Mouse (Mus musculus) forebrain, postnatal 0 days (tissue): Measurements from ENCODE around the gene Cux1. TPM values are rescaled to one million over a fixed set of nuclear protein-coding genes. Genes with fewer than 3 reads are reported as not detected.

Source experiments
- ATAC-seq: fragments of 200-750 bp; cut with Nextera tagmentation; 2 replicates; pipeline ENCODE4 v1.8.0; 2017; ENCODE audit warnings: mild to moderate bottlenecking, moderate library complexity
- DNase-seq: peaks from one replicate; pipeline ENCODE4 v3.0.0-alpha.2; 2015
- H3K27ac ChIP-seq: fragments of 300-500 bp; sonication (generic); 2 replicates; pipeline ENCODE4 v1.5.1; 2014; ENCODE audit warnings: low read depth, mild to moderate bottlenecking, antibody characterized with exemption, low read length, moderate library complexity, mixed read lengths
- H3K27me3 ChIP-seq: fragments of 300-500 bp; sonication (generic); 2 replicates; pipeline ENCODE4 v1.6.1; 2014; ENCODE audit warnings: mild to moderate bottlenecking, low read length, mixed read lengths; ENCODE audit not compliant: insufficient read depth
- H3K36me3 ChIP-seq: fragments of 300-500 bp; sonication (generic); 2 replicates; pipeline ENCODE4 v1.6.1; 2014; ENCODE audit warnings: mild to moderate bottlenecking, moderate library complexity; ENCODE audit not compliant: insufficient read depth
- H3K4me1 ChIP-seq: fragments of 300-500 bp; sonication (generic); 2 replicates; pipeline ENCODE4 v1.6.1; 2014; ENCODE audit warnings: antibody characterized with exemption; ENCODE audit not compliant: insufficient read depth
- H3K4me2 ChIP-seq: fragments of 300-500 bp; sonication (generic); 2 replicates; pipeline ENCODE4 v1.6.1; 2014; ENCODE audit warnings: low read depth, mild to moderate bottlenecking, moderate library complexity
- H3K4me3 ChIP-seq: fragments of 300-500 bp; sonication (generic); 2 replicates; pipeline ENCODE4 v1.5.1; 2014; ENCODE audit warnings: low read depth, low read length, mixed read lengths
- H3K9ac ChIP-seq: fragments of 300-500 bp; sonication (generic); 2 replicates; pipeline ENCODE4 v1.6.1; 2014; ENCODE audit warnings: mild to moderate bottlenecking
- H3K9me3 ChIP-seq: fragments of 300-500 bp; sonication (generic); 2 replicates; pipeline ENCODE4 v1.6.1; 2016; ENCODE audit warnings: low read length
- CTCF ChIP-seq: sonication (generic); IDR thresholded peaks from 2 replicates; pipeline ENCODE4 v1.5.1; 2016; ENCODE audit warnings: antibody characterized with exemption, control low read depth, low read depth
- WGBS: fragments of 180-500 bp; shearing (Covaris S2); extraction: QIAGEN DNeasy Blood & Tissue Kit; methylation state at CpG from one replicate; pipeline ENCODE4 v1.1.7; 2014; 5-methylcytosine and 5-hydroxymethylcytosine counted together
- polyA plus RNA-seq: library from polyadenylated mRNA; unstranded; fragments of >200 nt; fragmentation: Nextera tagmentation; extraction: Ambion mirVana; gene quantifications from 2 replicates; pipeline ENCODE4 v1.2.1, GENCODE M21; 2015
- total RNA-seq: library from RNA; depleted of rRNA; stranded (reverse); fragments of >200 nt; gene quantifications from 2 replicates; pipeline ENCODE4 v1.2.3, GENCODE M21; 2014

Gene Cux1
- total and polyA plus RNA-seq, 2 experiments from 2014 or later = 86.0 to 141 TPM

DNA sequence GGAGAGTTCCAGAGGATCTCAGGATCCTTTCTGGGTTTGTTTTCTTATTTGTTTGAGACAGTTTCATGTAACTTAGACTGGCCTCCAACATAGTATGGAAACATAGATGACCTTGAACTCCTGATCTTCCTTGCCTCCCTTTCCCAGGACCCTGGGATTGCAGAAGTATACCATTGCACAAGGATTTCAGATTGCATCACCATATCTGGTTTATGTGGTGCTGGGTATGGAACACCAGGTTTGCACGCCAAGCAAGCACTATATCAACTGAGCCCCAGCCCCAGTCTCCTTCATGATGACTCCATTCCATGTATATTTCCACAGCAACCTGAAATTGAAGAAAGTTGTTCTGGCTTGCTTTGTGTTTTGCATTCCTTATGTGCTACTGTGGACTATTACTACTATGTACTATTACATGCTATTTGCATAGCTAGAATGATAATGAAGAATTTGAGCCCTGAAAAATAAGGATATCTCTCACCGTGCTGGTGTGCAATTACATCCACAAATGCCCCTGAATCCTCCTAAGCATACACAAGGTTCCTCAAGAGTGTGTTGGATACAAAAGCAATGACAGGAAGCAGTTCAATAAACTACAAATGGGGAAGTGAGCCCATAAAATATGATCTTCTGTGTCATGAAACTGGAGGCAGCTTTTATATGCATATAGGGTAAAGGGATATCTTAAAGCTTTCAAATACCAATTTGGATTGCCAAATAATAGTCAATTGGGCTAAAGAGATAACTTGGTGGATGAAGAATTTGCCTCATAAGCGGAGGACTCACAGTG, 48.4 kb downstream of the Cux1 start:
- Histone ChIP-seq H3K4me1 (peaks cover 6% of the 10 kb centered on the region; the same call in 1 of the 2 replicates), H3K9me3 (no peaks in the 10 kb centered on the region), H3K4me2 (no peak overlapping the region), H3K9ac (no peak overlapping the region), H3K4me3 (no peak overlapping the region), H3K27me3 (no peaks in the 10 kb centered on the region), H3K27ac (no peak overlapping the region), H3K36me3 (no peaks in the 10 kb centered on the region)
- ATAC-seq (no peak), DNase-seq (no peak)
- WGBS = 93% methylated on average over 3 of the region's 3 CpGs
- no peak for TF ChIP-seq CTCF

DNA sequence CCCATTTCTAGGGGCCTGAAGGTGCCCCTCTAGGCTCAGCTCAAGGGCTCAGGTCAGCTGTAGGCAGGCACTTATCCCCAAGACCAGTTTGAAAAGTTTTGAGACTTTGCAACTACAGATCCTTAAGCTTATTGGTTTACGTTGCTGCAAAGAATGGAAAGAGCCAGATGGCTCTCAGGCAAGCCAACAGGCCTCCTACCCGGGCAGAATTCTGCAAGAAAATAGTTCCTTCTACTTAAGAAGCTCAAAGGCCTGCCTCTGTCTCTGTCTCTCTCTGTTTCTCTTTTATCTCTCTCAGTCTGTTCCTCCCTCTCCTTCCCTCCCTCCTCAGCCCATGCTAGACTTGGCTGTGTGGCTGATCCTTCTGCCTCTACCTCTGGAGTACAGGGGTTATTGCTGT, 49.8 kb downstream of the Cux1 start:
- Histone ChIP-seq H3K9ac (no peak overlapping the region), H3K4me2 (no peak overlapping the region)

DNA sequence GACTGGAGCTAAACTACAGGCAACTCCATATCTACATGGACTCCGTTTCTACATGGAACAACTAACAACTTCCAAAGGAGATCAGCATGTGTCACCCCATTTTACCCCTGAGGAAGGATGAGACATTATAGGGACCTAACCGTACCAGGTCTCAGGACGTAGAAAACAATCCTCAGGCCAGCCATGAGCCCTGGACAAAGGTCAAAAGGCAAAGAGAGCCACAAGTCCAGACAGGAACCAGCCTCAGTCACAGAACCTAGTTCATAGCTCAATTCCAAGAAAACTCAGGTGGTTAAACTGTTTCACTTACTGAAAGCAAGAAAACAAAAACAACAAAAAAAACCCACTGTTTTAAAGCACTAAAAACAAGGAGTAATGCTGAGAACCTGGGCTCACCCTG, 50.7 kb downstream of the Cux1 start:
- no peak overlapping the region for H3K9ac ChIP-seq
- H3K4me2 ChIP-seq = no peak overlapping the region
- no peak overlapping the region for H3K27ac ChIP-seq
- H3K36me3 ChIP-seq = no peaks in the 10 kb centered on the region
- no peaks in the 10 kb centered on the region for H3K9me3 ChIP-seq
- no peaks in the 10 kb centered on the region for H3K27me3 ChIP-seq
- TF ChIP-seq CTCF = no peak
- no peak for ATAC-seq
- no peak for DNase-seq
- H3K4me3 ChIP-seq = no peak overlapping the region
- 93% methylated on average over 3 of the region's 3 CpGs for WGBS
- H3K4me1 ChIP-seq = peaks cover 6% of the 10 kb centered on the region; the same call in 1 of the 2 replicates

More for the DNA sequence above, 49.8 kb downstream of the Cux1 start:
- Histone ChIP-seq H3K4me1 (peaks cover 6% of the 10 kb centered on the region; the same call in 1 of the 2 replicates), H3K9me3 (no peaks in the 10 kb centered on the region), H3K27me3 (no peaks in the 10 kb centered on the region), H3K27ac (no peak overlapping the region), H3K36me3 (no peaks in the 10 kb centered on the region), H3K4me3 (no peak overlapping the region)
- no peak for ATAC-seq
- WGBS = 29% methylated on average over 2 of the region's 2 CpGs
- DNase-seq = no peak
- TF ChIP-seq CTCF = no peak

DNA sequence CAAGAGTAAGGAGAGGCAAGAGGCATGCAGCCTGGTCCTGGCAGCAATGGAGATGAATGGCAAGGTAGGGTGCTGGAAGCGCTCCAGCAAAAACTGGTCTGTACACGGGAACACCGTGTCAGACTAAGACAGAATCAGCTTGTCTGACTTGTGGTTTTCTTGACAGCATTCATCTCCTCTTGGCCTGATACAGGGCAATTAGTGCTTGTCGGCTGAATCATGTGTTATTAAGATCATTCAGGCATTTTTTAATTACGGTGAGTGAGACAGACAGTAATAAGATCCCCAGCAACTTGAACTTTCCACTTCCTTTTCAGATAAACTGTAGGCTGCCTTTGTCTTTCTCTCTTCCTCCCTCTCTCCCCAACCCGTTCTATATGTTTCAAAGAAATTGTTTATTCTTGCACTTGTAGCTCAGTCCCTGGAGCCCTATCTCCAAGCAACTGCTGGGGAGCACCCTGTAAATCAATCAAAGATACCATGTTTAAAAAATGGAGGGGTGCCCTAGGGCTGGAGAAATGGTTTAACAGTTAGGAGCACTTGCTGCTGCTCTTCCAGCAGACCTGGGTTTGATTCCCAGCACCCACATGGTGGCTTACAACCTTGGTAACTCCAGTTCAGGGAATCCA, 53.1 kb downstream of the Cux1 start:
- peak; percentile 18 for DNase-seq
- no peaks in the 10 kb centered on the region for H3K9me3 ChIP-seq
- H3K4me3 ChIP-seq = no peak overlapping the region
- 25% methylated on average over 6 of the region's 6 CpGs for WGBS
- no peaks in the 10 kb centered on the region for H3K27me3 ChIP-seq
- no peak for TF ChIP-seq CTCF
- no peaks in the 10 kb centered on the region for H3K36me3 ChIP-seq
- no peak overlapping the region for H3K4me2 ChIP-seq
- no peak overlapping the region for H3K9ac ChIP-seq
- H3K4me1 ChIP-seq = peaks cover 6% of the 10 kb centered on the region; the same call in 1 of the 2 replicates
- H3K27ac ChIP-seq = no peak overlapping the region
- ATAC-seq = peak; percentile 32; the same call in 1 of the 2 replicates

DNA sequence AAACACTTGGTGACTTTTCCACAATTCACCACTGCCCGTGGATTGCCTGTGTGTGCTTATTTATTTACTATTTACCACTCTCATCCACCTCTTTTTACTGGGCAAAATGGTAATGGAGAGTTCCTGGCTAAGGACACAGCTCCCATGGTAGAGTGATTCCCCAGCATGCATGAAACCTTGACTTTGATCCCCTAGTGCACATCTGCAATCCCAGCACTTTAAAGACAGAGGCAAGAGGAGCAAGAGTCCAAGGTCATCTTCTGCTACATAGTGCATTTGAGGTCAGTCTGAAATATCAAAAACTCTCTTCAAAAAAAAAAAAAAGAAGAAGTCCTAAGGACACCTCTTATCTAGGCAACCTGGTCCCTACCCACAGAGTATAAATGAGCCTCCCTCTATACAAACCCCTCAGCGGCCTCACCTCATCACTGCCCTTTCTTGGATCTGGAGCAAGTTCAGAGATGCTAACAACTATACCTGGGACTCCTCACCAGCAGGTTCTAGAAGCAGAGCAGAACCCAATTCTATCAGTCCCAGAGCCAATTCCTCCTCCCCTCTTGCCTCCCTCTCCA, 55.1 kb downstream of the Cux1 start:
- WGBS = 89% methylated on average over 2 of the region's 2 CpGs
- H3K36me3 ChIP-seq = no peaks in the 10 kb centered on the region
- H3K27ac ChIP-seq = no peak overlapping the region
- H3K4me1 ChIP-seq = no peaks in the 10 kb centered on the region
- H3K9ac ChIP-seq = no peak overlapping the region
- no peak for TF ChIP-seq CTCF
- no peaks in the 10 kb centered on the region for H3K27me3 ChIP-seq
- H3K4me2 ChIP-seq = no peak overlapping the region
- H3K4me3 ChIP-seq = no peak overlapping the region
- no peak for DNase-seq
- ATAC-seq = no peak
- H3K9me3 ChIP-seq = no peaks in the 10 kb centered on the region

DNA sequence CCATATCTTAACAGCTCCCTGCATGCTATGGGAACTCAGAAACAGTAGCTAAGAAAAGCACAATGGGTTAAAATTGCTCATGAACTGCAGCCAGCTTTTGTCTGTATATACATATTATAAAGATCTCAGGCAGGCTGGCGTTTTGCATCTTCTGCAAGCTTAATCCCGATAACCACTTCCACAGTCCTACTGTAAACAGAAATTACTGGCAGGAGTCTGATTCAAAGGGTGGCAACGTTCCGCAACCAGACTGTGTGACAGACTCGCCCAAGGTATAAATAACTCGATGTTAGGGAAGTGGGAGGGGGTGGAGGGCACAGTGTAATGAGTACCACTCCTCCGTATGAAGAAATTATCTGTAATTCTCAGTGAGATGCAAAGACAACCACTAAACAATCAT, 55.9 kb downstream of the Cux1 start:
- Histone ChIP-seq H3K9ac (no peak overlapping the region), H3K9me3 (no peaks in the 10 kb centered on the region), H3K4me3 (no peak overlapping the region), H3K4me1 (no peaks in the 10 kb centered on the region), H3K27me3 (no peaks in the 10 kb centered on the region), H3K36me3 (no peaks in the 10 kb centered on the region), H3K27ac (peak overlapping the region; percentile 35; the same call in 1 of the 2 replicates), H3K4me2 (no peak overlapping the region)
- DNase-seq = peak; percentile 70
- peak; percentile 92 for ATAC-seq
- TF ChIP-seq CTCF = no peak
- 19% methylated on average over 7 of the region's 7 CpGs for WGBS

DNA sequence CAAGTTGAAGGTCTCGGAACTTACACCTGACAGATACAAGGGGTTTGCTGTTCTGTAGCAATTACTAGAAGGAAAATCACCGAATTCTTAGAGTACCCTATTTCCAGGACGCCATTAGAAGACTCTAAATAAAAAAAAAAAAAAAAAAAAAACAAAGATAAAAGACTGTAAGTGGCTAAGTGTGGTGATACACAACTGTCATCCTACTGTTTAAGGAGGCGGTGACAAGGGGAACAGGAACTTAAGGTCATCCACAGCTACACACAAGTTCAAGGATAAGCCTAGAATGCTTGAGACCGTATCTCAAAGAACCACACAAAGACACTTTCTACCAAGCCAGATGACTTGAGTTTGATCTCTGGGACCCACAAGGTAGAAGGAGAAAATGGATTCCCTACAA, 56.7 kb downstream of the Cux1 start:
- Histone ChIP-seq H3K27ac (no peak overlapping the region), H3K9me3 (no peaks in the 10 kb centered on the region), H3K4me2 (no peak overlapping the region), H3K9ac (no peak overlapping the region), H3K4me3 (no peak overlapping the region), H3K27me3 (no peaks in the 10 kb centered on the region), H3K36me3 (no peaks in the 10 kb centered on the region), H3K4me1 (no peaks in the 10 kb centered on the region)
- no peak for TF ChIP-seq CTCF
- WGBS = 90% methylated on average over 5 of the region's 5 CpGs
- no peak for DNase-seq
- no peak for ATAC-seq
